Mouse (Mus musculus): ENCODE data around the gene Dcp1a. TPM values are rescaled to one million over a fixed set of nuclear protein-coding genes. Genes with fewer than 3 reads are reported as not detected.

Dcp1a gene
- polyA plus RNA-seq, 1 experiment, result not detected

GRCm38 (mm10) chr14:30561470-30562187 lies 82.3 kb downstream of the Dcp1a start:
- WGBS, result 43% methylated on average over 14 of the region's 14 CpGs
- no peak overlapping the region for H3K4me3 ChIP-seq (ENCODE audit: insufficient read depth, low read depth, low read length)
- no peak overlapping the region for H3K27ac ChIP-seq (ENCODE audit: insufficient read depth, low read depth, low read length)
- TF ChIP-seq CTCF (IDR thresholded peaks at IDR 0.05; ENCODE audit: insufficient read depth, low read depth, low read length), result no peak
- H3K4me1 ChIP-seq (ENCODE audit: control insufficient read depth, insufficient read depth, low read length), result peaks cover 22% of the 10 kb centered on the region

GRCm38 (mm10) chr14:30562343-30562742 lies 83.0 kb downstream of the Dcp1a start:
- Histone ChIP-seq H3K27ac (ENCODE audit: insufficient read depth, low read depth, low read length) (no peak overlapping the region), H3K4me1 (ENCODE audit: control insufficient read depth, insufficient read depth, low read length) (peaks cover 22% of the 10 kb centered on the region), H3K4me3 (ENCODE audit: insufficient read depth, low read depth, low read length) (no peak overlapping the region)
- TF ChIP-seq CTCF (IDR thresholded peaks at IDR 0.05; ENCODE audit: insufficient read depth, low read depth, low read length), result no peak
- TF ChIP-seq POLR2A (IDR thresholded peaks at IDR 0.05; ENCODE audit: insufficient read depth, low read depth, low read length), result no peak

GRCm38 (mm10) chr14:30564451-30564850 lies 85.1 kb downstream of the Dcp1a start:
- TF ChIP-seq POLR2A (IDR thresholded peaks at IDR 0.05; ENCODE audit: insufficient read depth, low read depth, low read length) (no peak), CTCF (IDR thresholded peaks at IDR 0.05; ENCODE audit: insufficient read depth, low read depth, low read length) (no peak)
- Histone ChIP-seq H3K4me3 (ENCODE audit: insufficient read depth, low read depth, low read length) (no peak overlapping the region), H3K27ac (ENCODE audit: insufficient read depth, low read depth, low read length) (no peak overlapping the region), H3K4me1 (ENCODE audit: control insufficient read depth, insufficient read depth, low read length) (peaks cover 13% of the 10 kb centered on the region)
- 63% methylated on average over 2 of the region's 2 CpGs for WGBS

GRCm38 (mm10) chr14:30566317-30566716 lies 87.0 kb downstream of the Dcp1a start:
- no peak overlapping the region for H3K4me3 ChIP-seq (ENCODE audit: insufficient read depth, low read depth, low read length)
- H3K27ac ChIP-seq (ENCODE audit: insufficient read depth, low read depth, low read length), result no peak overlapping the region
- no peak for TF ChIP-seq CTCF (IDR thresholded peaks at IDR 0.05; ENCODE audit: insufficient read depth, low read depth, low read length)
- no peak for TF ChIP-seq POLR2A (IDR thresholded peaks at IDR 0.05; ENCODE audit: insufficient read depth, low read depth, low read length)
- peaks cover 3% of the 10 kb centered on the region; the same call in 1 of the 2 replicates for H3K4me1 ChIP-seq (ENCODE audit: control insufficient read depth, insufficient read depth, low read length)
- 90% methylated on average over 6 of the region's 6 CpGs for WGBS

- Histone ChIP-seq H3K4me1 (ENCODE audit: control insufficient read depth, insufficient read depth, low read length) (no peaks in the 10 kb centered on the region), H3K27ac (ENCODE audit: insufficient read depth, low read depth, low read length) (no peak overlapping the region), H3K4me3 (ENCODE audit: insufficient read depth, low read depth, low read length) (no peak overlapping the region)
- WGBS, result 91% methylated on average over 9 of the region's 9 CpGs
- TF ChIP-seq POLR2A (IDR thresholded peaks at IDR 0.05; ENCODE audit: insufficient read depth, low read depth, low read length) (no peak), CTCF (IDR thresholded peaks at IDR 0.05; ENCODE audit: insufficient read depth, low read depth, low read length) (no peak)
Observed at GRCm38 (mm10) chr14:30568016-30568415, 88.7 kb downstream of the Dcp1a start.

GRCm38 (mm10) chr14:30570303-30570702 lies 91.0 kb downstream of the Dcp1a start:
- TF ChIP-seq CTCF (IDR thresholded peaks at IDR 0.05; ENCODE audit: insufficient read depth, low read depth, low read length) (no peak), POLR2A (IDR thresholded peaks at IDR 0.05; ENCODE audit: insufficient read depth, low read depth, low read length) (no peak)
- 63% methylated on average over 9 of the region's 9 CpGs for WGBS
- H3K4me1 ChIP-seq (ENCODE audit: control insufficient read depth, insufficient read depth, low read length), result no peaks in the 10 kb centered on the region
- H3K27ac ChIP-seq (ENCODE audit: insufficient read depth, low read depth, low read length), result no peak overlapping the region
- H3K4me3 ChIP-seq (ENCODE audit: insufficient read depth, low read depth, low read length), result no peak overlapping the region

- Histone ChIP-seq H3K4me1 (ENCODE audit: control insufficient read depth, insufficient read depth, low read length) (peaks cover 8% of the 10 kb centered on the region), H3K4me3 (ENCODE audit: insufficient read depth, low read depth, low read length) (no peak overlapping the region), H3K27ac (ENCODE audit: insufficient read depth, low read depth, low read length) (no peak overlapping the region)
- no peak for TF ChIP-seq POLR2A (IDR thresholded peaks at IDR 0.05; ENCODE audit: insufficient read depth, low read depth, low read length)
- TF ChIP-seq CTCF (IDR thresholded peaks at IDR 0.05; ENCODE audit: insufficient read depth, low read depth, low read length), result no peak
- WGBS, result 88% methylated on average over 10 of the region's 10 CpGs
Observed at GRCm38 (mm10) chr14:30572253-30572652, 92.9 kb downstream of the Dcp1a start.

- Histone ChIP-seq H3K4me3 (ENCODE audit: insufficient read depth, low read depth, low read length) (no peak overlapping the region), H3K27ac (ENCODE audit: insufficient read depth, low read depth, low read length) (no peak overlapping the region), H3K4me1 (ENCODE audit: control insufficient read depth, insufficient read depth, low read length) (peaks cover 8% of the 10 kb centered on the region)
- TF ChIP-seq CTCF (IDR thresholded peaks at IDR 0.05; ENCODE audit: insufficient read depth, low read depth, low read length) (no peak), POLR2A (IDR thresholded peaks at IDR 0.05; ENCODE audit: insufficient read depth, low read depth, low read length) (no peak)
- WGBS, result 58% methylated on average over 8 of the region's 8 CpGs
Observed at GRCm38 (mm10) chr14:30573235-30573634, 93.9 kb downstream of the Dcp1a start.

- H3K27ac ChIP-seq (ENCODE audit: insufficient read depth, low read depth, low read length), result no peak overlapping the region
Observed at GRCm38 (mm10) chr14:30573983-30574584, 94.7 kb downstream of the Dcp1a start.

More at GRCm38 (mm10) chr14:30573983-30574584, 94.7 kb downstream of the Dcp1a start:
- WGBS, result 56% methylated on average over 6 of the region's 6 CpGs
- Histone ChIP-seq H3K4me1 (ENCODE audit: control insufficient read depth, insufficient read depth, low read length) (peaks cover 8% of the 10 kb centered on the region), H3K4me3 (ENCODE audit: insufficient read depth, low read depth, low read length) (no peak overlapping the region)
- no peak for TF ChIP-seq CTCF (IDR thresholded peaks at IDR 0.05; ENCODE audit: insufficient read depth, low read depth, low read length)
- no peak for TF ChIP-seq POLR2A (IDR thresholded peaks at IDR 0.05; ENCODE audit: insufficient read depth, low read depth, low read length)

Measured in olfactory bulb, adult 2 months (tissue).